Mouse (Mus musculus) CD8-positive naive resting alpha-beta T cell, adult 2 months (primary cell): ENCODE measurements around the gene Cel.

Source experiments
- DNase-seq, 2 experiments: peaks; one replicate each; pipeline ENCODE4 v3.0.0; 2022; ENCODE audit warnings: low read depth in 2 of 2, low spot score in 2 of 2

Gene Cel

DNA sequence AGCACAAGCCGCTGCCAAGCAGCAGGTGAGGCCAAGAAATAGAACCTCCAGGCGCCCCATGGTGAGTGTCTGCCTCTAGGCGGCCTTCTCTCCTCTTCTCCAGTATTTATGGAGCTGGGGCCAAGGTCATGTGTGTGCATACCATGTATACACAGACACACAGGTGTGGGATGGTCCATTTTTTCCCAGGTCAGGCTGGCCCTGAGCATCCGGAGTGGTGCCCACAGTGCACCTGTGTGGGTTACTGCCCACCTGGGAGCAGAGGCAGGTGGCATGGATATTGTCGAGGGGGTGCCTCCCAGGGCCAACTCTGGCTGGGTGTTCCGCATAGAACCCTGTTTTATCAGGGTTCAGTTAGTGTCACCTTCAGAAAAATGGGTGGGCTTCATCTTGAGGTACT is at the start of gene Cel:
Gene Cel (minus strand): TSS at position 101 of the 400 bp plus-strand sequence.
- no peak for DNase-seq

DNA sequence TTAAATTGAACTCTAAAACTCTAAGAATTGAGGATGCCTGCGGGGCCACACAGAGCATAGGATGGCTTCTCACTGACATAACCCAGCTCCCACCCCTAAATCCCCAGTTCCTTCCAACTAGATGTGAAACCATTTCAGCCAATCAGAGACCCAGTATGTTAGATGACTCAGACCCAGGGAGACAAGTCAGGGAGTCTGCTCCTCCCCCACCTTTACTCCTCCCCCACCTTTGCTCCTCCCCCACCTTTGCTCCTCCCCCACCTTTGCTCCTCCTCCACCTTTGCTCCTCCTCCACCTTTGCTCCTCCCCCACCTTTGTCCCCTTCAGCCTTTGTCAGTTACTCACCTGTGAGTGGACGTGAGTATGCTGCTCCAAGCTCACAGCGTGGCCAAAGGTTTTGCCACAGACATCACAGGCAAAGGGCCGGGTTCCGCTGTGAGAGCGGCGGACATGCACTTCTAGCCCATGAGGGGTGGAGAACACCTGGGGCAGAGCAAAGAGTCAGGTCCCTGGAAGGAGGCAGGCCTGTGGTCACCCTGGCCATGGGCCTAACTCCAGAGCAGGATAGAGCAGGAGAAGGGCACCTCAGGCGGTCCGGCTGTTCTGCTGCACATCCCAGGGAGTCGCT is 49.3 kb upstream of the Cel start:
- no peak for DNase-seq

DNA sequence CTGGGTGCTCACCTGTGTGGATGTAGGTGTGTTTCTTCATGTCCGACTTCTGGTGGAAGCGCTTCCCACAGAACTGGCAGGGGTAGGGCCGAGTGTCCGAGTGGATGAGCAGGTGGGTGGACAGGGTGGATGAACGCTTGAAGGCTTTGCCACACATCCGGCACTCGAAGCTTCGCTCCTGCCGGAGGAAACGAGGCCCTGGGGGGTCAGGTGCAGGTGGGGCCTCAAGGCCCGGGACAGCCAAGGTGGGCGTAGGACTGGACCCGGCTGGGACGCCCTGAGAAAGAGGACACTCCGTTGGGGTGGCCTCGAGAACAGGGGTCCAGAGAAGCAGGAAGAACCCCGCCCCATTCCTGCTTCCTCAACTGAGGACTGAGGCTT is 48.2 kb upstream of the Cel start:
- no peak for DNase-seq

DNA sequence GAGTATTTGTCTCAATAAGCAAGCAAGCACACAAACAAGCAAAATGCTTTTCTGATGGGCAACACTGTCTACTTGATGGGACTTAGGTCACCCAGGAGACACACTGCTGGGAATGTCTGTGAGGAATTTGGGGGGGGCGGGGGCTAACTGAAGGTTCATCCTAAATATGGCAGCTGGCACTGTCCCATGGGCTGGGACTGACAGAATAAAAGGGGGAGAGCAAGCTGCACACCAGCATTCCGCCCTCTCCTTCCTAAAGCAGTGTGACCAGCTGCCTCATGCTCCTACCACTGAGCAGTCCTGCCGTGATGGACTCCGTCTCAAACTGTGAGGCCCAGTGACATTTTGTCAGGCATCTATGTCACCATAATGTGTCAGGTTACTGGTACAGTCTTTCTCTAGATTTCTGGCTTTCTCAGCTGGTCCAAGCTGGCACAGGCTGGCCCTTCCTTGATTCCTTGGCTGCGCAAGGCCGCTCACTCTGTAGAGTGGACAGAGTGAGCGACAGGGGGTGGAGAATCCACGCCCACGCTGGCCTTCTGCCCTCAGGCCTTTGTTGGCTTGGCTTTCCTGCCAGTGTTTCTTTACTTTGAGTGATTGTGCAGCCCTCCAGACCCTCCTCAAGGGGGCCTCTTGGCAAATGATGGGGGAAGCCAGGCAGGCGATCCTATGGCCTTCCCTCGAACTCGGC is 47.7 kb upstream of the Cel start:
- no peak for DNase-seq

DNA sequence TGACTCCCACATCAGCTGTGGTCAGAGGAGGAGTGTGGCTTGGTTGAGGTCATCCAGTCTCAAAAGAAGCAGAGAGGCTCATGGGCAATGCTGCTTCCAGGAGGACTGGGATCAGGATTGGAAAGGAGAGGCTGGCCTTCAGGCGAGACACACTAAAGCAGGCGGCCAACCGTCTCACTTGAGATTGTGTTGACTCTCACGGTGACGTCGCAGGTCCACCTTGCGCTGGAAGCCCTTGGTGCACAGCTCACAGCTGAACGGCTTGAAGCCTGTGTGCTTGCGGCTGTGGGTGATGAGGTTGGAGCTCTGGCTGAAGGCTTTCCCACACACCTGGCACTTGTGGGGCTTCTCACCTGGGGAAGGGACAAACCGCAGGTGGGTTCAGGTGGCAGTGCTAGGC is 46.6 kb upstream of the Cel start:
- DNase-seq, result no peak

DNA sequence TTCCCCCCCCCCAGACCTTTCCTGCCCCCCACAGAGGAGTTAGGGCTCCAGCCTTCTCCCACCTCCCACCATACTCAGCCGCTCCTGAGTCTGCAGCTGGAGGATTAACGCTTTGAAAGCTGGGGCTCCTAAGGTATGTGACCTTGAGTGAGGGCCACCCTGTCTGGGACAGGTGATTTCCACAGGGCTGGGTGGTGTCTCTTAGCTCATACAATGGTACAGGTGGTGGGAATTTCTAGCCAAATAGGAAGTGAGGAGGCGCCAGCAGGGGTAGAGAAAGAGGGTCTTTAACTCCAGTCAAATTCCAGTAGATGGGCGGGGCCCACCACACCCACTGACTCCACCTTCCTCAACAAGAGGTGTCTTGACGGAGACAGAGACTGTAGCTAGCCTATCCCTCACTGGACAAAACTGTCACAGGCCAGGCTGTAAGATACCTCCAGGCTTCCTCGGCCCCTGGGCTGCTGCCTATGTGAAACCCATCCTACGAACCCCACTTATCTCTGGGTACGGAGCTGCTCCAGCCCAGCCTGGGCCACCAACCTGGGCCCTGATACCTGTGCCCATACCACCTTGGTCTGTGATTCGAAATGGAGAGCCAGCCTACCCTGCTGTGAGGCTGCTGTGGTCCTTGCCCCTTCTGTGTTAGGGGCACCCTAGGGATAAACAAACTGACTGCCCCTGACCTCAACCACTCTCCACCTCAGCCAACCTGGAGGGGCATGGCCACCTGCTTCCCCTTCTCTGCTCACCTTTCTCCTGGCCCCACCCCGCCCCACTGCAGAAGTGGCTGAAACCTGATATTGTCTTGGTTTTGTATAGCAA is 44.4 kb upstream of the Cel start:
- no peak for DNase-seq

DNA sequence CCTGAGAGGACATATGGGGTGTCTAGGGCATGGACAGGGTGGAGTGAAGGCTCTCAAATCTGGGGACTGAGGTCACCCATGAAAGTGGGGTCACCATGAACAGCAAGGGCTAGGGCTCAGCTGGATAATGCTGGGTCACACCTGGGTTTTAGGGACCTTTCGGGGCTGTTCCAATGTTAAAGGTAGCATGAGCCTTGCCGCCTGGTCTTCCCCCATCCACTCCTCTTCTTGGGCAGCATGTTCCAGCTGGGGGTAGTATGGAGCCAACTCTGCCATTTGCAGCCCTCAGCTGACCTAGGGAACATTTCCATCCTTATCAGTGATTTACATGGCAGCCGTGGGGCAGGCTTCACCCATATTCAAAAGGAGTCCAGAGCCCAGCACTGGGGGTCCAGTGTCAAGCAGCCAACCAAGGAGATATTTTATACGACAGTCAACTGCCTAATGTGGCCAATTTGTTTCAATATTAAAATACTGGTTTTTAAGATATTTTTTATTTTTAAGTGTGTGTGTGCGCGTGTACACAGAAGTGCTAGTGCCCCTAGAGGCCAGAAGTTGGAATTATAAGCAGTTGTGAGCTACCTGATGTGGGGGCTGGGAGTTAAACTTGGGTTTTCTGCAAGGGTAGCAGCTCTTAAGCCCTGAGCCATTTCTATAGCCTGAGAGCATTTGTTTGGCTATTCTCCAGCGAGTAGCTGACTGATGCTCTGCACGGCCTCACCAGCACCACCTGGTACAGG is 43.6 kb upstream of the Cel start:
- DNase-seq, result no peak

DNA sequence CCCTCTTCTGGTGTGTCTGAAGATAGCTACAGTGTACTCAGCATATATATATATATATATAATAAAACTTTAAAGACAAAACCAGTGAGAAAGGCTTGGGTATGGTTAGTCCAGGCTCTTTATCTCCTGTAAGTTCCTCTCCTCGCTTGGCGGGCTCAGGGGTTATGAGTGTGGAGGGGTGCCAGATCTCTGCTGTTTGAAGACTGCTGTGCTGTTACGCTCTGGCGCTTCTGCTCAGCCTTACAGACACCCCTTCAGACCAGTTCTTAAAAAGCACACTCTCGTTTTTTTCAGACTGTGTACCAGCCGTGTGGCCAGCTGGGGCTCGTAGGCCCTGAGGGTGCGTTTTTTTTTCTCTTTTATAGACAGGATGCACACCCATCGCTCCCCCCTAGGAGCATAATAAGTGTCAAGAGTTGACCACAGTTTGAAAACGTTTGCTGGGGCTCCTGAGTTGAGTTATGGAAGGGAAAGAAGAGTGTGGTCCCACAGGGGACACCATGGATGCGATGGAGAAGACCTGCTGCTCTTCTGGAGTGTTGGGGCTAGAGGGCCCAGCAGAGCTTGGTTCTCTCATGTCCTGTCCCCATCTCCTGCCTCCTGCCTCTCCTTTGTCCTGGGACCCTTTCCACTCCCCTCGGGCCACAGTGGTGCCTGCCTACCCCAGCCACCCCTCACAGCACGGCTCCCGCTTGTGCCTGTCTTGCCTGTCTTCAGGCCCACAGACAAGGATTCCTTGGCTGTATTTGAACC is 42.8 kb upstream of the Cel start:
- no peak for DNase-seq

DNA sequence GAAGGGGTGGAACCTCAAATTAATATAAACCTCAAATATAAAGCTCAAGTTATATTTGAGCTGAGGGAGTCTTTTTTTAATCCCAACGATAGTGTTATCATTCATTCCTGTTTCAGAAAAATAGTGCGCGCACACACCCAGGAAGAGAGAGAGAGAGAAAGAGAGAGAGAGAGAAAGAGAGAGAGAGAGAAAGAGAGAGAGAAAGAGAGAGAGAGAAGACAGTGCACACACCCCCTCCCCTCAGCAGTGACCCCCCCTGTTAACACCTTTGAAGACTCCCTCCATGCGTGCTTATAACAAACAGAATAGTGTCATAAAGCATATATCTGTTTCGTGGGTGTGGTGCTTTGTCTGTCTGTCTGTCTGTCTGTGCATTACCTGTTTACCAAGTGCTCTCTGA is 40.3 kb upstream of the Cel start:
- DNase-seq, result no peak

DNA sequence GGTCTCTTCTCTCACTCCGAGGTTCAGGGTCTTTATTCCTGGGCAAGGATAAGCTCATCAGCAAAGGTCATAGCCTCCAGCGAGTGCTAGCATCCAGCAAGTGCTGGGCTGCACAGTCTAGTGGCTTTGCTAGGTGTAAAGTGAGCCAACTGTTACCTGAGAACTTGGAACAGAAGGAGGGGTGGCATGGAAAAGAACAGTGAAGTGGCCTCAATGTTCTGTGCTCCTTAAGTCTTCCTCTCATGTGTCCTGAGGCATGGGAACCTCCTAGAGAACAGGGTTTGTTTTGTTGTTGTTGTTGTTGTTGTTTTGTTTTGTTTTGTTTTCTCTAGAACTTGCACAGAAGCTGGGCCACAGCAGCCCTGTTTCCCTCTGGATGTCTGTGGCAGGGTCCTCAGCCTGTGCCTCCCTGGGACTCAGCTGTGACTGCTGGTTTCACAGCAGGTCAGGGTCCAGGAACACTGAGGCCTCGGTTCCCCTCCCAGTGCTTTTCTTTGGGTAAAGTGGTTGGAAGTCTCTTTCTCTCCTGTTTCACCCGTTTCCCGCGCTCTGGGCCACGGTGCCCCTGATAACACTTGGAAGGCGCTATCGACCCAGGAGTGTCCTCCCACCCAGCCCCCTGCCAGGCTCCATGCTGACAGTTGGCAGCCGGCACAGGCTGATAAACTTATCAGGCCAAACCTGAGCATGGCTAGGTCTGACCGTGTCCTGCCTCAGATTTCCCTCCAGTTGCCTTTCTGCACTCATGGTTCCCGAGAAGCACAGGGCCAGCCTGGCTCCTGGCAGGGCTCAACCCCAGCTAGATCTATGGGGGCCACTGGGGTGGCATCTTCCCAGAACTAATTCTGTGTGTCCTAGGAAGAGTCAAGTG is 38.8 kb upstream of the Cel start:
- DNase-seq, result no peak

DNA sequence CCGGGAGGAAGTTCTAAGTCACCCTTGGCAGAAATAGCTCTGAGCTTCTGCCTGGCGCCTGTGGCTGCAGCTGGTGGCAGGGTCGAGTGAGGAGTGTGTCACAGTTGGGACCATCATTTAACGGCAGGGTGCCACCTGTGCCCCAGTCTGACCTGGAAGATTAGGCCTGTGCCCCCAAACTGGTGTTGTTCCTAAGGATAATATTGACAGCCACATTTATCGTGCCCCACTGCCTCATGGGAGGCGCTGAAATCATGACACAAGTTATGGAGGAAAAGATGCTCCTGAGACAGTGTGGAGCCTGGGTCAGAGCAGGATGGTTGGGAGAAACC is 36.3 kb upstream of the Cel start:
- no peak for DNase-seq

DNA sequence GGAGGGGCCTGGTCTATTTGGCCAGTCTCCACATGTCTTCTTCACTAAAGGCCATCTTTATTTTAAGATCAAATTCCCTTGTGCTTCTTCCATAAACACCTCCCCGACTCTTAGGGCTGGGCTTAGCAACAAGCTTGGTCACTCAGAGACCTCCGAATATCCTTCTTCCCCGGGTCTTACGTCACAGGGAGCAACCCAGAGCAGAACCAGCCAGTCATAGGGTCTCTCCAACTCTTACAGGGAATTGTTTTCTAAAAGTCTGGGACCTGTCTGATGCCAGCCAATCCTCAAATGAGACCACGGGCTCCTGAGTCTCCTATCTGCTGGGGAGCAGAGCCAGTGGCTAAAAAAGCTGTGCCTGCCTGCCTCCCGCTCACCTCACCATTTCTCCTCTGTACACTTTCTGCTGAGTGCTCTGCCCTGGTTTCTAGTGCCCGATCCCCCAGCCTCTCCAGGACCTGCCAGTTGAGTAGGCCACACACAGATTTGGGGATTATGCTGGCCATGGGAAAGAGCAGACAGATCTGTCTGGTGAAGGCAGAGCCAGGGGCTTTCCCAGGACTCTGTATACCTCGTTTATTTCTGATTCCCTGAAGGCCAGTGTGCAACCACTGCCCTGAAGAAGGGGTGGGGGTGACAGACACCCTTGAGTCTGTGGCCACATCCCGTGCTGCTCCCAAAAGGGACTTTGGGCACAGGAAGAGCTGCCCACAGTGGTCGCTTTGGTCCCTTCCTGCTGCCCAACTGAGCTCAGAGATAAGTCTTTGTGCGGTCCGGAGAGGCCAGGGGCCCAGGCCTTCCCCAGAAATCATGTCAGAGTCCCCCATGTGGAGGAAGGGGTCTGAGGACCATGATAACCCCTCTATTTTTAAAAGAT is 35.7 kb upstream of the Cel start:
- no peak for DNase-seq

DNA sequence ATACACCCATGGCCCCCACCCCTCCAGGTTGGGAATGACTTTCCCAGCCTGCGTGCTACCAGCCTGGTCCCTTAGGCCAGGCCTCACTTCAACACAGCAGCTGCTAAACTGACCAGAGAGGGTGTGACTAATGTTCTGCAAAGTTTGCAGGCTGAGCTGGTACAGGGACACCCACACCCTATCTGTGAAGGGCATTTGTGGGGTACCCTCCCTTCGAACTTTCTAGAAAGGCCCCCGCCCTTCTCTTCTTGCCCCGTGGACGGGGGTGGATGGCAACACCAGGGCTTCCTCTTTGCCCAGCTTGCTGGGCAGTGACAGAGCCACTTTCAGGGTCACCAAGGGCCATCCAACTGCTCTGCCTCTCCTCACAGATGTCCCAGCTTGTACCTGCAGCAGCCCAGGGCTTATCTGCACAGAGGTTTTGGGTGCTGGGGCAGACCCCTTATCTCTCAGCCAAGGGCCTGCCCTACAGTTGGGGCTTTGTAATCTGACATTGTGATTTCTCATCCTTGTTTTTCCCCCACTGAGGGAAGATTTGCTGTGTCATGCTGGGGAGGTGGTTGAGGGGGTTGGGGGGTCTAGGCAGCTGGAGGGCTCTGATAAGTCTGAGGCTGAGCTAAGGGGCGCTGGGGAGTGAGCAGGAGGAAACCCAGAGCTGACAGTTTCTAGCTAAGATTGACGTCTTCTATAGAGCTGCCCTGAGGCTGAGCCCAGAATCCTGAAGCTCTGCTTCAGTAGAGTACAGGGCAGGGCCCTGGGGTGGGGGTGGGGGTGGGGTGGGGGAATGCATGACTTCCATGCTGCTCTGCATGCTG is 34.7 kb upstream of the Cel start:
- no peak for DNase-seq

DNA sequence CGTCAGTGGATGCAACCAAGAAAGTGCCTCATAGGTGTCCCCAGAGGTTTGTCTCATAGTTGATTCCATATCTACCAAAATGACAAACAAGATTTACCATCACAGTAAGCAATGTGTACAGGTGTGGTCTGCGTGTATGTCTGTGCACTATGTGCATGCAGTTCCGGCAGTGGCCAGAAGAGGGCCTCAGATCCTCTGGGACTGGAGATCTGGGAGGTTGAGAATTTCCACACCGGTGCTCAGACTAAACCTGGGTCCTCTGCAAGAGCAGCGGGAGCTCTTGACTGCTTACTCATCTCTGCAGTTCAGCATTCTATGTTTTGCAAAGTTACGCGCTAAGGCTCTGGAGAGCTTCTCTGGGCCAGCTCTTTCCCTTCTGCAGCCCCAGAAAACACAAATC is 33.8 kb upstream of the Cel start:
- no peak for DNase-seq

DNA sequence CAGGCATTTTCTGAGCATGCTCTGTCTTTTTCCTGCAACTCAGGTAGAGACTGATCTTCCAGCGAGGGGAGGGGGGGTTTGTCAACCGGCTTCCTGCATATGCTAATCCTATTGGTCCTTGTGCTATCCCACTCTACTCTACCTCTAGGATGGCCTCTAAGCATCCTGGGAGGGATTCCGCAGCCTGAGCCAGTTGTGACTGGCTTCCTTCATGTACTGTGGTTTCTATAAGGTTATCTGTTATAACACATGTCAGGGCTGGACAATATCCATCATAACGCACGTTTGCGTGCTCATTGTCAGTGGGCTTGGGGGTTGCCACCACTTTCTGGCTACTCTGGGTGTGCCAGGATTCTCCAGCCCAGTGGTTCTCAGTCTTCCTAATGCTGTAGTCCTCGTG is 32.8 kb upstream of the Cel start:
- DNase-seq, result no peak

DNA sequence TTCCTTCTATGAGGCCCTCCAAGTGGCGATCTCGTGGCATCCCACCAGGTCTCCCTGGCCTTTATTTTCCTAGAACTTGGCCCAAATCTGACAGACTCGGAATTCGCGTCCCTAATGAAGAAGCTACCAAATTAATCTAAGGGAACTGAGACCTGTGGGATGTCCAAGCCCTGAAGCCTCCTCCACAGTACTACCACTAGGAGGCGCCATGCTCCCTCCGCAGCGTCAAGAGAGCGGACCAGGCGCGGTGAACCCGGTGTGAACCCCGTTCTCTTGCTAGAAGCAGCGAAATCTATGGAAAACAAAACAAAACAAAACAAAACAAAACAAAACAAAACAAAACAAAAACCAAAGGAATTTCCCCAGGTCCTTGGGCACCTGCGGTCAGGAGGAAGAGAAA is 29.6 kb upstream of the Cel start:
- peak; percentile 47 to 49 for DNase-seq

DNA sequence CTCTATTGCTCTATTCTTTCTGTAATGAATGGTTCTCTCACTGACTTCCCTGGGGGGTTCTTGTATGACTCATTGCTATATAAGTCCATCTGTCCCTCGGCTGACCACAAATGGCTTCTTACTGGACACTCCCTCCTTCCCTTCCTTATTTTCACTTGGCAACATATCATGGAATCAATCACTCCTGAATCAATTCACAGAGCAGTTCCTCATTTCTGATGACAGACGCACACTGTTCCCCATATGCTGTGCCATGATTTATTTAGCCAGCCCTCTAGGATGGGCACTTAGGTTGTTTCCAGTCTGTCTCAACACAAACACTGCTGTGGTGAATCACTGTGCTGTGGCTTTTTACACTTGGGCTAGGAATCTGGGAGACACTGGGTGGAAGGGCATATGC is 28.3 kb upstream of the Cel start:
- no peak for DNase-seq

DNA sequence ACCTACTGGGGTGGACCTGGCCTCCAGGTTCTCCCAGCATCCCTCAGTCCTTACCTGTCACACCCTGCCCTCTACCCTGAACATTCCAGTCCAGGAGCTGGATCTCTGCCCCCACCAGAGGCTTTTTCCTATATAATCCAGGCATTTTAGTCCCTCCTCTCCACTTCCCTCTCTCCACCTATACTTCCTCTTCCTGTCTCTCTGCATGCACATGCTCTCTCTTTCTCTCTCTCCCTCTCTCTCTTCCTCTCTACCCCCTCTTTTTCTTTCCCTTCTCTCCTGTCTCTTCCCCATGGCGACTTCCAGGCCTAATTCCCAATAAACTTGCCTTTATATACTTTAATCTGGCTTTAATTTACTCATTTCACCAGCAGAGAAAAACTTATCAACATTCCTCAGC is 25.4 kb upstream of the Cel start:
- DNase-seq, result no peak
